Mouse (Mus musculus): ENCODE measurements around the gene Abcc4.

DNA sequence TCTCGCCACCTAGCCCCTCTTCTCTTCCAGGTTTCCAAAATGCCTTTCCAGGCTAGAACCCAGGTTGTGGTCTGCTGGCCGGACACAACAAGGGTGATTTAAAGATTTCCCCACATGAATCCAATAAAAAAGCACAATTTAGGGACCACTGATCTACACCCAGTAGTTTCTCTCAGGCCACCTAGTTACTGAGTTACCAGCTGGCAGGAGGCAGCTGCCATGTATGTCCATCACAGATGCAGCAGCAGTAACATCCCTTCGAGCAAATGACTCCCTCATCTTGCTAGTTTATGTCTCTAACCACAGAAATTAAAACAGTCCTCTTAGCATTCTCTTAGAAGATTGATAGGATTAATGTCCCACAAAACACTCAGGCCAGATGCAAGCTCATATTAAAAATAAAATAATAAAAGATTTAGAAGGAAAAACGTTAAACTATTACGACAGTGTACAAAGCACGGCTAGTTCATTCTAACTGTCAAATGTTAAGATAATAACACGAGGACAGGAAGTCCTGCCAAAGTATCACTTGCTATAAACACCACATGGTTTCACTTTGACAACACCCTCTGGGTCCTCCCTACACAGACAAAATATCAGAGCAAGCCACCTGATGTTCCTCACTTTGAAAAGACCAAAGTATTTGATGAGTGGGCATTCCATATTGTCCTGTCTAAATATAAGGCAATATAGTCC is 56.7 kb downstream of the Abcc4 start:
- TF ChIP-seq CTCF (IDR thresholded peaks at IDR 0.05; ENCODE audit: low read depth, low read length) (no peak), GATA1 (IDR thresholded peaks at IDR 0.05; ENCODE audit: borderline replicate concordance, low read length) (no peak)
